Mouse (Mus musculus) MEL (cell line): ENCODE measurements at regions not wholly inside any gene's neighbourhood (a gene's known extent, or its start where the extent isn't known, plus 50 kb on each side); places are given as distances from the start of the nearest gene placed in this dataset.

Experiments used
- DNase-seq: peaks from one replicate; pipeline ENCODE4 v3.0.0; 2011; ENCODE audit warnings: low read depth, low spot score
- H3K27ac ChIP-seq: 2 replicates; pipeline ENCODE4 v1.5.1; 2012; ENCODE audit warnings: low read depth, mild to moderate bottlenecking, control low read depth, low read length, moderate library complexity; ENCODE audit not compliant: control insufficient read depth
- H3K27me3 ChIP-seq, 2 experiments: fragments of 150-350 bp in 1 of 2; sonication (generic) in 1 of 2; 2 replicates each; pipeline ENCODE4 v1.6.1; 2012; ENCODE audit warnings: low read length in 2 of 2, mild to moderate bottlenecking in 2 of 2, improper control_type of control experiment in 1 of 2, moderate library complexity in 1 of 2; ENCODE audit not compliant: insufficient read depth in 2 of 2, control insufficient read depth in 1 of 2
- H3K36me3 ChIP-seq, 2 experiments: 2 replicates each; pipeline ENCODE4 v1.6.1; 2012 to 2014; ENCODE audit warnings: low read length in 2 of 2, improper control_type of control experiment in 1 of 2, inconsistent platforms in 1 of 2, mild to moderate bottlenecking in 1 of 2; ENCODE audit not compliant: insufficient read depth in 2 of 2, control insufficient read depth in 1 of 2
- H3K4me1 ChIP-seq, 2 experiments: fragments of 150-350 bp in 1 of 2; sonication (generic) in 1 of 2; 2 replicates each; pipeline ENCODE4 v1.6.1; 2012; ENCODE audit warnings: low read length in 2 of 2, improper control_type of control experiment in 1 of 2, mild to moderate bottlenecking in 1 of 2; ENCODE audit not compliant: insufficient read depth in 2 of 2, control insufficient read depth in 1 of 2
- H3K4me3 ChIP-seq, 2 experiments: fragments of 150-350 bp in 1 of 2; sonication (generic) in 1 of 2; 2 replicates each; pipeline ENCODE4 v1.5.1; 2012; ENCODE audit warnings: low read depth in 2 of 2, low read length in 2 of 2, mild to moderate bottlenecking in 2 of 2, moderate library complexity in 2 of 2, control low read depth in 1 of 2, improper control_type of control experiment in 1 of 2; ENCODE audit not compliant: control insufficient read depth in 1 of 2, insufficient read depth in 1 of 2
- H3K79me2 ChIP-seq: 2 replicates; pipeline ENCODE4 v1.6.1; 2012; ENCODE audit warnings: mild to moderate bottlenecking, low read length, moderate library complexity; ENCODE audit not compliant: control insufficient read depth, poor library complexity, insufficient read depth
- H3K9ac ChIP-seq: 2 replicates; pipeline ENCODE4 v1.6.1; 2012; ENCODE audit warnings: low read depth, mild to moderate bottlenecking, control low read depth, low read length, moderate library complexity; ENCODE audit not compliant: control insufficient read depth, poor library complexity, severe bottlenecking
- H3K9me3 ChIP-seq: fragments of 150-350 bp; sonication (generic); replicated peaks from 2 replicates; pipeline ENCODE4 v1.6.1; 2012; ENCODE audit warnings: mild to moderate bottlenecking, low read length, improper control_type of control experiment, moderate library complexity; ENCODE audit not compliant: insufficient read depth
- CTCF ChIP-seq, 3 experiments: IDR thresholded peaks in 2 of 3; conservative IDR thresholded peaks in 1 of 3; 2 replicates each; pipeline ENCODE4 v1.5.1; 2011 to 2012; ENCODE audit warnings: low read length in 3 of 3, low read depth in 2 of 3, mild to moderate bottlenecking in 2 of 3, improper control_type of control experiment in 1 of 3, inconsistent platforms in 1 of 3, mixed read lengths in 1 of 3, moderate library complexity in 1 of 3; ENCODE audit not compliant: control insufficient read depth in 1 of 3, insufficient read depth in 1 of 3, poor library complexity in 1 of 3, severe bottlenecking in 1 of 3
- E2F4 ChIP-seq: IDR thresholded peaks from 2 replicates; pipeline ENCODE4 v1.6.1; 2011; ENCODE audit warnings: low read depth, low read length, improper control_type of control experiment, borderline replicate concordance
- ELF1 ChIP-seq: IDR thresholded peaks from 2 replicates; pipeline ENCODE4 v1.6.1; 2014; ENCODE audit warnings: low read depth, mild to moderate bottlenecking, inconsistent platforms, low read length, improper control_type of control experiment, moderate library complexity
- EP300 ChIP-seq, 2 experiments: IDR thresholded peaks; 2 replicates each; pipeline ENCODE4 v1.6.1; 2011; ENCODE audit warnings: improper control_type of control experiment in 2 of 2, low read length in 2 of 2, low read depth in 1 of 2, mild to moderate bottlenecking in 1 of 2
- KAT2A ChIP-seq: conservative IDR thresholded peaks from 2 replicates; pipeline ENCODE4 v1.6.1; 2012; ENCODE audit warnings: low read depth, low read length, improper control_type of control experiment, inconsistent platforms
- MAFK ChIP-seq: IDR thresholded peaks from 2 replicates; pipeline ENCODE4 v1.6.1; 2011; ENCODE audit warnings: low read depth, mild to moderate bottlenecking, low read length, improper control_type of control experiment, borderline replicate concordance
- MYB ChIP-seq: IDR thresholded peaks from 2 replicates; pipeline ENCODE4 v1.6.1; 2011; ENCODE audit warnings: mild to moderate bottlenecking, low read depth, low read length, improper control_type of control experiment
- MYC ChIP-seq: IDR thresholded peaks from 2 replicates; pipeline ENCODE4 v1.6.1; 2011; ENCODE audit warnings: low read depth, mild to moderate bottlenecking, low read length, improper control_type of control experiment, moderate library complexity
- NELFE ChIP-seq: IDR thresholded peaks from 2 replicates; pipeline ENCODE4 v1.6.1; 2011; ENCODE audit warnings: low read depth, low read length, improper control_type of control experiment
- NRF1 ChIP-seq: IDR thresholded peaks from 2 replicates; pipeline ENCODE4 v1.6.1; 2014; ENCODE audit warnings: low read depth, mild to moderate bottlenecking, inconsistent platforms, low read length, improper control_type of control experiment, moderate library complexity; ENCODE audit not compliant: poor library complexity, insufficient read depth, severe bottlenecking
- POLR2AphosphoS2 ChIP-seq: IDR thresholded peaks from 2 replicates; pipeline ENCODE4 v1.6.1; 2011; ENCODE audit warnings: low read length, improper control_type of control experiment
- SMC3 ChIP-seq: IDR thresholded peaks from 2 replicates; pipeline ENCODE4 v1.6.1; 2011; ENCODE audit warnings: low read depth, low read length, improper control_type of control experiment
- TAL1 ChIP-seq: IDR thresholded peaks from 2 replicates; pipeline ENCODE4 v1.6.1; 2012; ENCODE audit warnings: mild to moderate bottlenecking, inconsistent platforms, low read length, moderate library complexity, mixed read lengths
- USF1 ChIP-seq: IDR thresholded peaks from 2 replicates; pipeline ENCODE4 v1.6.1; 2014; ENCODE audit warnings: low read depth, mild to moderate bottlenecking, inconsistent platforms, low read length, improper control_type of control experiment, moderate library complexity
- USF2 ChIP-seq, 2 experiments: IDR thresholded peaks; 2 replicates each; pipeline ENCODE4 v1.6.1; 2011 to 2012; ENCODE audit warnings: improper control_type of control experiment in 2 of 2, low read length in 2 of 2, borderline replicate concordance in 1 of 2, inconsistent platforms in 1 of 2, low read depth in 1 of 2, mild to moderate bottlenecking in 1 of 2; ENCODE audit not compliant: insufficient read depth in 1 of 2
- ZC3H11A ChIP-seq: IDR thresholded peaks from 2 replicates; pipeline ENCODE4 v1.6.1; 2012; ENCODE audit warnings: low read depth, mild to moderate bottlenecking, inconsistent platforms, low read length, improper control_type of control experiment
- ZKSCAN1 ChIP-seq: IDR thresholded peaks from 2 replicates; pipeline ENCODE4 v1.6.1; 2012; ENCODE audit warnings: low read depth, mild to moderate bottlenecking, inconsistent platforms, low read length, improper control_type of control experiment, moderate library complexity
- ZMIZ1 ChIP-seq: IDR thresholded peaks from 2 replicates; pipeline ENCODE4 v1.6.1; 2012; ENCODE audit warnings: low read depth, mild to moderate bottlenecking, inconsistent platforms, low read length, improper control_type of control experiment, moderate library complexity

DNA sequence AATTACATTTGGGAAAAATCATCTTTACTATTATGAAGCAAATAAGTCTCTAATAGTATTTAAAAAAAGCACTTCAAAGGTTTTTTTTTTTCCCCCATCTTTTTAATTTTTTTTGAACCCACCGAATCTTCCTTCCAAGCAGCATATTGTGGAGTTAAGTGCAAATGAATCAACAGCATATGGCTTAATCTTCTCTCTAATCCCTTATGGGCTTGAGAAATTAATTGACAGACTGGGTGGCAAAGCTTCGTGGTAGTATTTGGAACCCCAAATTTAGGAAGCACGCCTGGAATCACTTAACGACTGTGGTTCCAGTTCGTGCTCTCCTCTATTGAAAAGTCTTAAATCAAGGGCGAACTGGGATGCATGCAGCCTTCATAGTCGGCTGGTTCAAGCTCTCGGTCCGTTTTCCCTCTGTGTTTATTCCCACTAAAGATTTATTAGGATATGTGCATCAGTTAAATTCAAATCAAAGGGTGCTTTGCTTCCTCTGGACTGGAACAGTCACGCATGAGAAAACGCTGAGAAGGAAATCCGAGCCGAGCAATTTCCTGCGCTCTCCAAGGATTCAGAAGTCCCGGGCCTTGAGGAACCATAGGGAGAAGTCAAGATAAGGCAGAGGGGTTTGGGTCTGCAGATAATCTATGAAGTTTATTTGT is 156.2 kb upstream of the Tom1l1 start:
- H3K27ac ChIP-seq: no peak overlapping the region
- no peak for DNase-seq
- no peaks in the 10 kb centered on the region for H3K36me3 ChIP-seq
- no peak overlapping the region for H3K4me3 ChIP-seq
- H3K79me2 ChIP-seq: no peaks in the 10 kb centered on the region
- TF ChIP-seq USF2 (IDR thresholded peaks at IDR 0.05; ENCODE audit: borderline replicate concordance in 1 of 2, insufficient read depth in 1 of 2, low read depth in 1 of 2, low read length in 2 of 2): no peak
- TF ChIP-seq NRF1: no peak
- TF ChIP-seq ZKSCAN1: no peak
- no peak for TF ChIP-seq POLR2AphosphoS2
- TF ChIP-seq ZC3H11A: no peak
- no peak for TF ChIP-seq ZMIZ1
- TF ChIP-seq CTCF (IDR thresholded peaks at IDR 0.05 in 2 of 3, conservative IDR thresholded peaks at IDR 0.05 in 1 of 3; ENCODE audit: control insufficient read depth in 1 of 3, insufficient read depth in 1 of 3, low read depth in 2 of 3, low read length in 3 of 3, poor library complexity in 1 of 3, severe bottlenecking in 1 of 3): no peak
- TF ChIP-seq E2F4: no peak
- no peak for TF ChIP-seq MYB
- TF ChIP-seq USF1: no peak
- no peak for TF ChIP-seq SMC3
- no peak for TF ChIP-seq EP300 (IDR thresholded peaks at IDR 0.05; ENCODE audit: low read depth in 1 of 2, low read length in 2 of 2)
- H3K4me1 ChIP-seq: no peaks in the 10 kb centered on the region
- H3K9ac ChIP-seq: no peak overlapping the region
- H3K27me3 ChIP-seq: no peaks in the 10 kb centered on the region
- no peaks in the 10 kb centered on the region for H3K9me3 ChIP-seq

DNA sequence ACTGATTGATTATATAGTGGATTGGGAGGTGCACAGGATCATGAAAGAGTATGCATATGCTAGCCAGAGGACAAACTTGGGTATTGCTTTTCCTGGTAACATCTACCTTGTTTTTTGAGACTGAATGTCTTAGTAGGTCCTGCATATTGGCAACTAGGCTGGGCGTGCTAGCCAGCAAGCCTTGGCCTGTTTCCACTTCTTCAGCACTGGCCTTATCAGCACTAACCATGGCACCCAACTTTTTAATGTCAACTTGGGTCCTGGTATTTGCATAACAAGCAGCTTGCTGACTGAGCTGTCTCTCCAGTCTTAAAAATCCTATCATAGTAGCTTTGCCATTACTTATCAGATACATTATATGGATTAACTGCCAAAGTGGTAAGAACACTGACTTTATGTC is 150.0 kb upstream of the Tom1l1 start:
- H3K27me3 ChIP-seq: no peaks in the 10 kb centered on the region
- DNase-seq: peak; percentile 7
- no peaks in the 10 kb centered on the region for H3K36me3 ChIP-seq
- no peak overlapping the region for H3K4me3 ChIP-seq
- no peak overlapping the region for H3K9ac ChIP-seq
- no peak for TF ChIP-seq TAL1
- TF ChIP-seq KAT2A: no peak
- no peak for TF ChIP-seq ZC3H11A
- TF ChIP-seq MAFK: no peak
- no peak for TF ChIP-seq ELF1
- TF ChIP-seq MYC: no peak
- TF ChIP-seq NELFE: no peak
- H3K79me2 ChIP-seq: no peaks in the 10 kb centered on the region
- no peaks in the 10 kb centered on the region for H3K9me3 ChIP-seq
- H3K27ac ChIP-seq: no peak overlapping the region
- no peaks in the 10 kb centered on the region for H3K4me1 ChIP-seq
